Mouse (Mus musculus): ENCODE measurements around the gene Olfr545.

DNA sequence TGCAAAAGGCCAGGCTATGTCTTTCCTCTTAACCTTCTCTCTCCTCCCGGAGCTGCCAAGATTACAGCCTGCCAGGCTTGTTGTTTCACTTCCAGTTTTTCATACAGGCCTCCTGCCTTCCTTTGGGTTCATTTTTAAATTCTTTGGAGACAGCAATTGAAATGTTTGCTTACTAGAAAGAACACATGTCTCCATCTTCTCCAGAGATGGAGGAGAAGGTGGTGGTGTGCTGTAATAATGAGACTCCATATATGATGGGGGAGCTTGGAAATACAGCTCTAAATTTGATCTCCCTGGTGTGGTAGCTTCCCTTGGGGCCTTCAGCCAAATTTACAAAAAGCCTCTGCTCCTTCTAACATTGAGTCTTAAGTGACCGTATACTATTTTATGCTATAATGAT, 41.2 kb upstream of the Olfr545 start, which contains the start of gene Olfr548-ps1:
- no peak for TF ChIP-seq POLR2A (IDR thresholded peaks at IDR 0.05; ENCODE audit: insufficient read length, low read depth)
- no peak for TF ChIP-seq TCF3 (IDR thresholded peaks at IDR 0.05; ENCODE audit: insufficient read length, low read depth)
- no peak for TF ChIP-seq REST (IDR thresholded peaks at IDR 0.05; ENCODE audit: insufficient read depth, insufficient read length)
- TF ChIP-seq USF1 (IDR thresholded peaks at IDR 0.05; ENCODE audit: low read depth): no peak
- TF ChIP-seq MAX (IDR thresholded peaks at IDR 0.05; ENCODE audit: low read depth): no peak
- TF ChIP-seq SRF (IDR thresholded peaks at IDR 0.05; ENCODE audit: control insufficient read depth, insufficient read length, low read depth): no peak
- no peak for TF ChIP-seq TCF12 (IDR thresholded peaks at IDR 0.05; ENCODE audit: insufficient read depth, poor library complexity, severe bottlenecking)
- TF ChIP-seq MYOD1 (IDR thresholded peaks at IDR 0.05; ENCODE audit: control insufficient read depth in 1 of 3, insufficient read length in 2 of 3, low read depth in 2 of 3): no peak
- TF ChIP-seq E2F4 (IDR thresholded peaks at IDR 0.05; ENCODE audit: insufficient read depth): no peak
- TF ChIP-seq MYOG (IDR thresholded peaks at IDR 0.05; ENCODE audit: control insufficient read depth in 1 of 3, insufficient read depth in 1 of 3, insufficient read length in 2 of 3, low read depth in 2 of 3): no peak
